Mouse (Mus musculus) adrenal gland, postnatal 25 days (tissue): ENCODE results near the gene Pla2g15. TPM values are rescaled to one million over a fixed set of nuclear protein-coding genes. Genes with fewer than 3 reads are reported as not detected.

Source experiments
- DNase-seq: peaks from one replicate; pipeline ENCODE4 v3.0.0; 2021; ENCODE audit warnings: mixed read lengths
- total RNA-seq: library from RNA; stranded (reverse); gene quantifications from 2 replicates; pipeline ENCODE4 v1.2.3, GENCODE M21; 2021

Pla2g15 gene
- total RNA-seq, 1 experiment from 2014 or later = 27.7 TPM

GRCm38 (mm10) chr8:106135672-106136071 is 14.5 kb upstream of the Pla2g15 start:
- DNase-seq = no peak

DNA sequence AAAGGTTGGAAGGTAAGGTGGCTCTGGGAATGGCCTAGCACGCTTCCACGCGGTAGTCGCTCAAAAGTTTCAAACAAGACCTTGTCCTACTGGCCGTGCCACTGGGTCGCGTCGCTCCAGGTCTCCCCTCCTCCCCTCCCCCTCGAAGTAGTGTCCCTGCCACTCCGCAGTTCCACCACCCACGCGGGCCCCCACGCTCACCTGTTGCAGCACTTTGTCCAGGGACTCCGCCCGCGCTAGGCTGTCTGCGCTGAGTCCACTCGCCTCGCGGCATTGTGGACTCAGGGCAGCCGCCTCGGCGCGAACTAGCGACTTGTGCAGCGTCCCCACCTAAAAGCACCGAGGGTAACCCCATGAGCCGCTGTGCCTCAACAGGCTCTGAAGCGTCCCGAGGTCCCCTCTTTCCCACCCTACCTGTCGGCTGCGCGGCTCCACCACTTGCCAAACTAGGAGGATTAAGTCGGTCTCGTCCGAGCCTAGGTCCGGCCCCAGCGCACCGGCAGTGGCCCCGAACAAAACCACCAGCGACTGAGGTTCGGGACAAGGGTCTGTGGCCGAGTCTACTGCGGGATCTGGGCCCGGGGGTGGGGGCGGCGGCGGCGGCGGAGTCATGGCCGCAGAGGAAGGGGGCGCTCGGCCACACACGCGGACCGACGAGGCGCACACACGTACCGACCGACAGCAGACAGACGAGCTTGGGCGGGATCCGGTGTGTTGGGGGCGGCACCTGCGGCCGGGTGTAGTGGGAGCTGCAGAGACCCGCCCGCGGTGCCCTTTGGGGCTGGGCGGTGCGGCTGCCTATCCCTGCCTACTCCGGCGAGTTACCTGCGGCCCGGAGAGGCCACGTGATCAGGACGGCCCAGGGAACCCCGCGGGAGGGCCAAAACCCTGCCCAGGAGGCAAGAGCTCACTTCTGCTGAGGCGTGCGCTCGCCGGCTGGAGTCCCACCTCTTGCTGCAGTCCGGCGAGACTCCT is 13.8 kb upstream of the Pla2g15 start, which contains the start of gene Esrp2:
Gene Esrp2, minus strand, starts transcription at position 819 of the 975 bp plus-strand sequence.
- DNase-seq = peak; percentile 63

DNA sequence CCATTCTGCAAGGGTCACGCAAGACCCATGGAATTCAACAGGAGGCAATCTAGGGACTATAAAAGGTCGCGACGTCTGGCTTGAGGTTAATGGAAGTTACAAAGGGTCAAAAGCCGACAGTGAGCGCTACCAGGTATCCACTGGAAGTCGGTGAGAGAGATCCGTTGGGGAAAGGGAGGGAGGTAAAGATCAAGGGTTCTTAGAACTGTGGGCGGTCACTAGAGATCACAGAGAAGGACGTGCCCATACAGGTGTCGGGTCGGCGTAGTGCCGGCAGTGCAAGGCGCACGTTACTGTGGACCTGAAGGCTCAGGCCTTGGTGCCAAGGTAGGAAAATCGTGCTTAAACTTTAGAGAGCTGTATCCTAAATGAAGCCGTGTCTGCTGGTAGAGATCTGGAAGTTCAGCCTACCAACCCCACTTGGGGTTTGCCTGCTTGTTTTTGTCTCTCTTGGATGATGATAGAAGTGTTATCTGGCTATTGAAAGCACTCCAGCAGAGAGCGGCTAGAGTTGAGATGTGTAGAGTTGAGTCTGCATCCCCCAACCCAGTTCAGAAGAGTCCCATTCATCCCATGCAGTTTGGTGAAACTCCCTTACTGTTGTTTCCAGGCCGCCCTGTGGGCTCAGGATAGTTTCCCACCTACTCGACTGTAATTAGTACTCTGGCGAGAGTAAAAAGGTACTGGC is 12.8 kb upstream of the Pla2g15 start:
- no peak for DNase-seq

DNA sequence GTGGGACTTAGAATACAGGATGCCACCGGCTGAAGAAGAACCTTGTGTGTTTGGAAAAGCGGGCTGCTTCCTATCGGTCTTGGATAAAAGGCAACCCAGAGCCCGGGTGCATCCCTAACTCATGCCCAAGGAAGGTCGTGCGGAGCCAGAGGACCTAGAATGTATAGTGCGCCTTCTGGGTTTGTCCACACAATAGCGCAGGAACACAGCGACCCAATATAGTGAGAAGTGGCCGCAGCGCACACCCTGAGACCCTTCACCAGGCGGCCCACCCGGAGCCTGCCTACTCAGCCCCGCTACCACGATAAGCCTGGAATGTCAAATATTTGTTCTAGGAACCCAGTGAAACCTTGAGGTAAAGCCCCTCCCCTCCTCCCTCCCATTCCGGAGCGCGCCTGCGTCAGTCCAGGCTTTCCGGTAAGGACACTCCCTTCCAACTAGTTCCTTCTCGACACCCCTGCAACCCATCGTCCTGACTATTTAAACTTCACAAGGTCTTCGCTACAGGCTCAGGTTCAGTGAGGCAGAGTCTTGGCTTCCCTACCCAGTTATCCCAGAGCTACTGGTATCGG is 12.2 kb upstream of the Pla2g15 start:
- peak; percentile 74 for DNase-seq

GRCm38 (mm10) chr8:106138616-106139015 is 11.6 kb upstream of the Pla2g15 start:
- no peak for DNase-seq

- DNase-seq = no peak
Measured at GRCm38 (mm10) chr8:106140191-106140590, 10.0 kb upstream of the Pla2g15 start.

GRCm38 (mm10) chr8:106140769-106141168 is 9.4 kb upstream of the Pla2g15 start:
- DNase-seq = peak; percentile 82

DNA sequence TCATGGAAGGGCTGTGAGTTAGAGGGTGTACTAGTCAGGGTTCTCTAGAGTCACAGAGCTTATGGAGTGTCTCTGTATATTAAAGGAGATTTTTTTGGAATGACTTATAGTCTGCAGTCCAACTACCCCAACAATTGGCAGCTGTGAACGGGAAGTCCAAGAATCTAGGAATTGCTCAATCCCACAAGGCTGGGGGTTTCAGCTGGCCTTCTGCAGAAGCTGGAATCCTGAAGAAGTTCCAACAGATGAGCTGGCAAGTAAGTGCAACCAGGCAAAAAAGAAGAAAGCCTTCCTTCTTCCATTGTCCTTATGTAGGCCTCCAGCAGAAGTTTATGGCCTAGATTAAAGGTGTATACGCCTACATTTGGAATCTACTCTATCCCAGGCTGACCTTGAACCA is 4.9 kb upstream of the Pla2g15 start:
- DNase-seq = no peak

DNA sequence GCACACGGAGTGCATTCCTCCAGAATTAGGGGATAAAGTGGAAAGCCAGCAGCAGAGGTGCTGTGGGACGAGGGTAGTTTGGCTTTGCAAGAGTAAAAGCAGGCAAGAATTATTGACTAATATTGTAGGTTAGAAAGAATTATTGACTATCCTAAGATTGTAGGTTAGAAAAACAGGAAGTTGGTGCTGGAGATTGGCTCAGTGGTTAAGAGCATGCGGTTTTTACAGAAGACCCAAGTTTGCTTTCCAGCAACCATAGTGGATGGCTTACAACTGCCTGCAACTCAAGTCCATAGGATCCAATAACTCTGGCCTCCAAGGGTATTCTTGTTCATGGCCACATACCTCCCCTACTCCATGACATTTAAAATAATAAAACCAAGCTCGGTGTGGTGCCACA is 4.2 kb upstream of the Pla2g15 start:
- DNase-seq = no peak

GRCm38 (mm10) chr8:106147868-106148565 is 2.2 kb upstream of the Pla2g15 start:
- peak; percentile 69 for DNase-seq

- no peak for DNase-seq
Measured at GRCm38 (mm10) chr8:106149025-106149424, 1.2 kb upstream of the Pla2g15 start.

DNA sequence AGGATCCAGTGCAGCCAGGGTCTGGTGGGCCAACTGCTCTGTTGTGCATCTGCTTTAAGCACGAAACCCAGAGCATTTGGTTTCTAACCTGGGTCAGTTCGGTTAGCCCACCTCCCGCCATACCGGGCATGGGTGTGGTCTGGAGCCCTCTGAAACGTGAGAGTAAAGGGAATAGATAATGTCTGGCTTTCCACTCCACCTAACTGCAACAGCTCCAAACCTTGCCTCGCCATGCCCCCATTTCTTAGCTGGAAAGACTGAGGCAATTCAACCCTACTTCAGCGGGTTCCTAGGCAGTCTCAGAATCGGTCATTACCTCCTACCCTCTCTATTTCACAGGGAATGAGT is 428 bp downstream of the Pla2g15 start:
- no peak for DNase-seq

DNA sequence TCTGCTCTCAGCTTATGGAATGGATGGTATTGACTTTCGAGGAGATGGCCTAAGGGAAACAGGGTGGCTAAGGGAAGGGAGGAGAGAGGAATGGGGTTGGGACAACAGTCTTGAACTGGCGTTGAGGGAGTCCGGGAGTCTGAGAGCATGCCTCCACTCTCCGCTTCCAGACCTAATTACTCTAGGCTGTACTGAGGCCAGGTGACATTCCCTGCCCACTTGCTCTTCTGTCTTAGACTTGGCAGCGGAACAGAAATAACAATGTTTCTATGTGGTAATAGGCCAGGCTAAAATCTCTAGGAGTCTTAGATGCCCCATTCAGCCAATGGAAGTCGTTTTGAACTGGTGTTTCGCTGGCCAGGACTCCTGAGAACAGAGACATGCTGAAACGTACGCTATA is 842 bp downstream of the Pla2g15 start:
- no peak for DNase-seq

DNA sequence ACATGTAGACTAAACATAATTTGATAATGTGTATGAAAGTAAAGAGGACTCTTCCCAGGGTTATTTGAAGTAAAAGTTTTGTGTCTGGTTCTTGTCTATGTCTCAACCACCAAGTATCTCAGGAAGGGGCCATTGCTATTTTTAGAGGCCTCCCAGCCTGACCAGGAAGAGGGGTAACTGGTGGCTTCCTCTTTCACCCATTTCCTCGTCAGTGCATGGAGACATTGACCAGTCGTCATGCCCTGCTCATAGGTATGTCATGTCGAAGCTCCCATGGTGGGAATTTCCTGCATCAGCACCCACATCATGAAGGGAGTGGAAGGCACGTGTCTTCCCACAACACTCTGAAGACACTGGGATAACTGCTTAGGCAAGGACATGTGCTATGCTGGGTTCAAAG is 2.7 kb downstream of the Pla2g15 start:
- no peak for DNase-seq

DNA sequence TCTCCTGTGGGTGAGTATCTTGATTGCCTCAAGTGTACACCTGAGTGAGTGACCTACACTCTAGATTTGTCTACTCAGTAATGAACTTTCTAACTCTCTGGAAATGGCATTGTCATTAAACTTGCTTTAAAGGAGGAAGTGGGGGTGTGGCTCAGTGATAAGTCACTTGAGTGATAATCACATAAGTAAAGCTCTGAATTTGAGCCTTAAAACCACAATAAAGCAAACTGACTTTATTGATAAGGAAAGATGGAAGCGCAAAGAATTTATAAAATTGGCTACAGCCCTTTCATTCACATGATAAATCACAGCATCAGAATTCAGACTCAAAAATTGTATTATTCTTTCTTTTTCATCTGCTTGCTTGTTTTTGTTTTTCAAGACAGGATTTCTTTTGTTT is 7.2 kb downstream of the Pla2g15 start:
- no peak for DNase-seq

GRCm38 (mm10) chr8:106158381-106158780 is 8.2 kb downstream of the Pla2g15 start:
- DNase-seq = no peak

DNA sequence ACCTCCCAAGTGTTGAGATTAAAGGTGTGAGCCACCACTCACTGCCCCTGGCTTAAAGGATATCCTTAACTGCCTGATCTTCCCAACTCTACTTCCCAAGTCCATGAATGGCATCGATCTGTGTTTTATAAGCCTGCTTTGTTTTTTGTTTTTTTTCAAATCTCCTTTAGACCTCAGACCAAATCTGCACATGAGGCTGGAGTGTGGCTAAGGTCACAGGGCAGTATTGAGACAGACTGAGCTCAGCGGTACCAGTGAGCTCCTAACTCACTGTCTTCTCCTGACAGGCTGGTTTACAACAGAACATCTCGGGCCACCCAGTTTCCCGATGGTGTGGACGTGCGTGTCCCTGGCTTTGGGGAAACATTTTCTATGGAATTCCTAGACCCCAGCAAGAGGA is 9.7 kb downstream of the Pla2g15 start:
- DNase-seq = no peak

DNA sequence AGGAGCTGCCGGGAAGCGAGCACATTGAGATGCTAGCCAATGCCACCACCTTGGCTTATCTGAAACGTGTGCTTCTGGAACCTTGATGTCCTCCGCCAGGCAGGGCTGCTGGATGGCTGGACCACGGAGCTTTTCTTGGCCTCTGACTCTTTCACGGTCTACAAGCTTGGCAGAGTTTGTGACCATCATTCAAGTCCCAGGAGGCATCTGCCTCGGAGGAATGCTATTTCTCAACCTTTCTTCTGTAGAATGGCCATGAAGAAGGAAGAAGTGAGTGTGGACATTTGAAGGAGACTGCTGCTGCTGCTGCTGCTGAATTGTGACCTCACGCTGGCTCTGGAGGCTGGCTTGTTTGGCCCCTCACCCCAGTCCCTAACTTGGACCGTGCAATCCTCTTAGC is 13.1 kb downstream of the Pla2g15 start:
- no peak for DNase-seq

DNA sequence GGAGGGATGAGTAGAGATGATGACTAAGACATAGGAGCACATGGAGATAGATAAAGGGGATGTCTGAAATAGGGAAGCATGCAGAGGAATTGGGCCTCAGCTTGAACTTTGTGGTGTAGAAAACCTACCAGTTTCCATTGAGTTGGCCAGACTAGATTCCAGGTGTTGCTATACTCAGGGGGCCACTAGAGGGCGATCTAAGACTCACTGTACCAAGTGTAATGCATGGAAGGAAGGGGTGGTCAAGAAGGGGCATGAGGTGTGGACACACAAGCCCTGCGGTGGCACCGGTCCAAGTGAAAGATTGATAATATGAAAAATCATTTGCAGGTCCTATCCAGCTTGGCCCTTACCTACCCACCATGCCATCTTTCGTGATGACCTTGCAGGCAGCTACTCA is 15.3 kb downstream of the Pla2g15 start:
- peak; percentile 65 for DNase-seq

- DNase-seq = peak; percentile 91
Measured at GRCm38 (mm10) chr8:106168356-106169016, 18.3 kb downstream of the Pla2g15 start, which contains the start of gene Slc7a6. Gene Slc7a6 (plus strand): TSS chr8:106168857.

GRCm38 (mm10) chr8:106169017-106169933 is 19.1 kb downstream of the Pla2g15 start:
- DNase-seq = peak; percentile 29
